Mouse (Mus musculus) adrenal gland, adult (tissue): Measurements from ENCODE around the gene B4galnt3.

Experiments used
- DNase-seq, 2 experiments: peaks; one replicate each; pipeline ENCODE4 v3.0.0; 2022 to 2023; ENCODE audit warnings: low spot score in 1 of 2; ENCODE audit not compliant: inconsistent age in 2 of 2

The B4galnt3 gene

DNA sequence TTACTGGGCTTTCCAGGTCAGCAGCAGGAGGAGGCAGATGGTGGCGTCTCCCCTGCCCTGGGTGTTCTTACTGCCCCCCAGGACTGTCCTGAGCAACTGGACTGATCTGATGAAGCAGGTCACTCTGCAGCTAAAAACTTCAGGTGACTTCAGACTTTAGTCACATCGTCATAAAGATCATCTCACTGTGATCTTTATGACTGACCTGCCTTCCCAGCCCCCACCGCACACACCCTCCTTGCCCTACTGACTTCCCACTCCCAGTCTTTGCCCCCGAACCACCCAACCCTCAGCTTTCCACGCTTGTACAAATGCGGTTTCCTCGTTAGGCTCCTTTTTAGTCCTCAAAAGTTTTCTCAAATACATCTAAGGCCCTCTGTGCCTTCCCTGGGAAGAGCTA is 67.3 kb downstream of the B4galnt3 start:
- DNase-seq: no peak

DNA sequence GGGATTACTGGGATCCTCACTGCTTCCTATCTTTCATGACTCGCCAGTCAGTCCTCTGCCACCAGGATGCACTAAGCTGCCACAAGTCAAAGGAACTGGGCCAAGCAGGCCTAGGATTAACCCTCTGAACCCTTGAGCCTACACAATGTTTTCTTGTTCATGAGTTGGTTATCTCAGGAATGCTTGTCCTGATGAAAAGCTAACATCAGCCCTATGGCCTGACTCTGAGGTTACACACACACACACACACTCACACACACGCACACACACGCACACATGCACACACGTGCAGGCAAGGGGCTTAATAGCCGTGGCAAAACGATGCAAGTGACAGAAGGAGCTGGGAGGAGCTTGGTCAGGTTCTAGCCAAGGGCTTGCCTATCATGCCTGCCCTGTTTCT is 69.0 kb downstream of the B4galnt3 start:
- DNase-seq: no peak

DNA sequence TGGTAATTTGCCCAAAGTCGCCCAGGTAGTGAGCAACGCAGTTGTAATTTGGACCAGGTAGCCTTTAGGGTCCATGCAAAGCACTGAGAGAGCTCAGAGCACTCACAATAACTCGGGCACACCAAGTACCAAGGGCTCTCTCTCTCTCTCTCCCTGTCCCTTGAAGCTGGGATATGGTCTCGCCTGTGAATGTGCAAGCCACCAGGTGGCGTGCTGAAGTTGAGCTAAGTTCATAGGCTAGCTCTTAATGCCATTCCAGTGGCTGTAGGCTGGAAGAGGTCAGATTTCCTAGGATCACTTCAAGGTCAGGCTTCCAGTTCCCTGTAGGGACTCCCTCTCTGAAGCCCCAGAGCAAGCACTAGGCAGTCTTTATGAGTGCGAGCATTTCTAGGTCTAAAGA is 71.7 kb downstream of the B4galnt3 start:
- DNase-seq: peak; percentile 76 to 90

DNA sequence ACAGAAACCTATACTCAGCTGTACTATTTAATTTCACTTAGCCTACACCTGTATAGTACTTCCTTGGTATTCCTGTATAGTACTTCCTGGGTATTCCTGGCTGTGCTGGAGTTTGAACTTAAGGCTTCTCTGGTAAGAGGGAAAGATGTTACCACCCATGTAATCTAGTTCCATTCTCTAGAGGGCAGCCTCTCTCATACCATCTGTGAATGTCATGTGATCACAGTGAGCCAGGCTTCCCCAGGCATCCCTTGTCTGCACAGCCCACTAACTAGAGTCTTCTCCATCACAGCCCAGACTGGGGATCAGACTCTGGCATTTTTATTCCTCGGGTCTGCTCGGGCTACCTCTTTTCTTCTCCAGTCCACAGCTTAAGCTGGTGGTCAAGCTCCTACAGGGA is 75.1 kb downstream of the B4galnt3 start:
- no peak for DNase-seq

DNA sequence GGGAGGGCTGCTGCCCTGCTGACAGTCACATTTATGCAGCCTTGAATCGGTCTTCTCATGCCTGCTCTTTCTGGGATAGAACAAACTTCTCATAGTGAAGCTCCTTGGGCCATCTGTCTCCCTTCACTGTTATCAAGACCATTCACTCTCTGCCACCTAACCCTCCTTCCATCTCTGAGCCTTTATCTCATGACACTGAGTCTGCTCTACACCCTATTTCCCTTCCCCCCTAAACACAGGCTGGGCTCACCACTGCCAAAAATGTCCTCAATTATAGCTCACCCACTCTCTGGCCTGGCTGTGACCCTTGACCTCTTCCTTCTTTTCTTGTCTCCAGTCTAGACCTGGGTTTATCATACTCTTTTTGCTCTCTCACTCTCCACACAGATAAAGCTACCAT is 77.7 kb downstream of the B4galnt3 start:
- DNase-seq: no peak

DNA sequence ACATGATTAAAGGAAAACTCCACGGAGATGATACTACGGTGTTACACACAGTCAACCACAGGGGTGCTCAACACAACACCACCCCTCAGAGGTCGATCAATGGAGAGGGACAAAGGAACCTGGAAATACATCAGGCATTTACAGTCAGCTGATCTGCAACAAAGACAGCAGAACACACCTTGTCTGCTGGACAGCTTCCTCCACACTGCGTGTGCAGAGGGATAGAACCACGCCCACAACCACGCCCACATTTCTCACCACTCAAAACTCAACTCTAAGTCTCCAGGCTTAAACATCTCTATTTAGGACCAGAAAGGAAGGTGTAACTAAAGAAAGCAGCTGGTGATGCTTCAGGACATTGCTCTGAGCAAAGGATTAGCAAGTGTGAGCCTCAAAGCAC is 82.8 kb downstream of the B4galnt3 start:
- no peak for DNase-seq

DNA sequence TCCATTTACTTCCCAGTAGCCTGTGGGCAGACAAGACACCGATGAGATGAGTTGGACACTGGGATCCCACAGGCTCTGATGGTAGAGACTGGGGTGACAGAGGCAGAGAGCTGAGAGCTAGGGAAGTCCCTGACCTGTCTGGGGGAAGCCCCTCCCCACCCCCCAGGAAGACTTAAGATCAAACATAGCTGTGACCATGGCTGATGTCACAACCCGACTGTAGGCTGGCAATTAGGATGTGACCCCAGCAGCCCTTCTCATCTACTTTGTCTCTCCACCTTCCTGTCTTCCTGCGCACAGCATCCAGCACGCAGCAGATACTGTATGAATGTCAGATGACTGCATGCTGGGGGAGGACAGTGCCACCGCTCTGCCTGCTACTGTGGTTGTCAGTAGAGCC is 87.8 kb downstream of the B4galnt3 start:
- DNase-seq: no peak

DNA sequence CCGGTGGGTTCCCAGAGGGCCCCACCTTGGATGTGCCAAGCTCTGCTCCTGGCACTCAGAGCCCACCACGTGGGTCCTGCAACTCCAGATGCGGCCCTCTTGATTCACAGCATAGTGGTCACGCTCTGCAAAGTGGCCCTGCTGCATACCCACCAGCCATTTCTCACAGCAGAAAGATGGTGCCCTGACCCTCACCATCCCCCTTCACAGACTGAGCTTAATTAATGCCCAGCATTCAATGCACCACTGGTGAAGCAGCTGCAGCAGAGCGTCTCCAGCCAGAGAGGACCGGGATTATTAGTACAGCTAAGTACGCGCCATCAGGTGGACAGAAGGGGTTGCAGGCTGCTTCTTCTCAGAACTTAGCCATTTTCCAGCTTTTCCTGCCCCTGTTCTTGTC is 92.0 kb downstream of the B4galnt3 start:
- no peak for DNase-seq

DNA sequence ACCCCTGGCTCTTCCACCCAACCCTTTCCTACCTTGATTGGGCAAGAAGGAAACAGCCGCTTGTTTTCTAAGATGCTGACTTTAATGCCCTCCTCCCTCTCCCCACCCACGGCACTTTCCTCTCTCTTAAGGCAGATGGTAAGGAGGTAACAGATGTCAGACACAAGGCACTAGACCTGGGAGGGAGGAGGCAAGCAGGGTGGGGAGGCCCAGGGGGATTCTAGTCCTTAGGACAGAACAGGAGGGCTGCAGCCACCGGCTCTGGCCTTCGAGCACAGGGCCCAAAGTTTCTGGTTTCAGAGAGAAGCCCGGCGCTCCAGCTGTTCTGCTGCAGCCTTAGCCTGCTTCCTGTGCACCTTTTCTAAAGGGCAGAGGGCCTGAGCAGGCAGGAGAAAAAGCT is 92.4 kb downstream of the B4galnt3 start:
- DNase-seq: no peak

DNA sequence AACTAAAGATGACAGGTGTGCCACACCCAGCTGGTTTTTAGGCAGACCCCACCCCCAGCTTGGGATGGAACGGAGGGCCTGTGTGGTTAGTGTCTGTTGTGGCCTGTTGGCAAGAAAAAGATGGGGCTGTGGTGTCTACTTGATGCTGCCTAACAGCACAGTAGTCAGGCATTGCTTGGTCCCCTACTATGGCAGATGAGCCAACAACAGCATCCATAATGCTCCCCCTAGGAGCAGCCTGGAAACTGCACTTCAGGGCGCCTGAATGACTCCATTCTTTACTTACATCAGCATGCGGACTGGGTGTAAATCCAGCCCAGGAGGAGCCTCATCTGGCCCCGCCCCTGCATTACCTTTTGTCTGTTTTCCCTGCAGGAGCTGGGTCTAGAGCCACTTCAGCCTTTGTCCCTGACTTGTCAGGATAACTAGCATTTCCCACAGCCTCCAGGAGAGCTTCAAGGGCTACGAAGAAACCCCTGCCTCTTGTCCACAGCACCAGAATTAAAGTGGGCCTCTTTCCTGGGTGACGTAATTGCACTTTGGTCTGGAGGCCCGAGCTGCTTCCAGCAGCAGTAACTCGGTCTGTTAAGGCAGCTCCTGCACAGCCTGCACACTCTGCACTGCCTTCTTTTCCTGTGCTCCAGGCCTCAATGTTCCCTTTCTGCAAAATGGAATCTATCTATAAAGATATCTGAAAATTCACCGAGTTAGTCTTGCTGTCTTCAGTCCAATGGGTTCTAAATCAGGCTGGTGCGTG is 94.5 kb downstream of the B4galnt3 start:
- DNase-seq: no peak

DNA sequence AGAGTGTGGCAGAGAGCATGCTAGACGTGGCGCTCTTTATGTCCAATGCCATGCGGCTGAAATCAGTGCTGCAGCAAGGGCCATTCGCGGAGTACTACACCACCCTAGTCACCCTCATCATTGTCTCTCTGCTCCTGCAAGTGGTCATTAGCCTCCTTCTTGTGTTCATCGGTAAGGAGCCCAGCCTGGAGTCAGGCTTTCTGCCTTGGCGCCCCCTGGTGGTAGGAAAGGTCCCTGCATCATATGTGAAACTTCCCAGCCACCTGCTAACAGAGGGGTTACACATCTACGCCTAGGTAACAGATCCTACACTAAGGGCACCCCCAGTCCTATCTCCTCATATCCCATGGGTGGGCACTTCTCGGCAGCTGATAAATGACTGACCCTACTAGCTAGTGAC is 96.4 kb downstream of the B4galnt3 start:
- peak; percentile 68 to 92 for DNase-seq

DNA sequence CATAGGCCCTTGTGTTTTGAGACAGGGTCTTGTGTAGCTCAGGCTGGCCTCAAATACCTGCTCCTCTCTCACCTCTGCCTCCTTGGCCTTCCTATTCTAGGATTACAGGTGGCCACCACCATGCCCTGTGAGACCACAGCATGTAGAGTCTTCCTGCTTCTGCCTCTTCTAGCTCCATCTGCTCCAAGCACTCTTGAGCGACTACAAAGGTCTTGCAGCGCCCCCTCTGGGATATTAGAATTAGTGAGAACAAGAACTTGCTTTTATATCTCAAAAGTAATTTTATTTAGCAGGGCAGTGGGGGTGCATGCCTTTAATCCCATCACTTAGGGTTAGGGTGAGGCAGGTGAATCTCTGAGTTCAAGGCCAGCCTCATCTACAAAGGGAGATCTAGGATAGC is 97.5 kb downstream of the B4galnt3 start:
- peak in 1 of 2 experiments; percentile 58 for DNase-seq

DNA sequence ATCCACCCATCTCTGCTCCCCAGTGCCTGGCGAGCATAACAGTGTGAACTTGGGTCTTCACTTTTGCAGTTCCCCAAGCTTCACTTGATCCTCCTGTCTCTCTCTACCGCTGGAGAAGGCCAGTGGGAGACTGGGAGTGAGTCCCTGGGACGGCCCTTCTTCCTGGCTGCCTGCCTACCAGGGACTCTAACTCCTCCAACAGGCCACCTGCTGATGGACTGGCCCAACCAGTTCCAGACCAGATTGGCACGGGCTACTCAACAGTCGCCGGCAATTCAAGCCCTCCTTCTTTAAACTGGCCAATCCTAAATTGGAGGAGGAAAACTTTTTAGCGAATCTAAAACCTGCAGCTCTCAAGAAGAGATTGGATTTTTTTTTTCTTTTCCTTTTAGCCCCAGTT is 99.4 kb downstream of the B4galnt3 start:
- no peak for DNase-seq

DNA sequence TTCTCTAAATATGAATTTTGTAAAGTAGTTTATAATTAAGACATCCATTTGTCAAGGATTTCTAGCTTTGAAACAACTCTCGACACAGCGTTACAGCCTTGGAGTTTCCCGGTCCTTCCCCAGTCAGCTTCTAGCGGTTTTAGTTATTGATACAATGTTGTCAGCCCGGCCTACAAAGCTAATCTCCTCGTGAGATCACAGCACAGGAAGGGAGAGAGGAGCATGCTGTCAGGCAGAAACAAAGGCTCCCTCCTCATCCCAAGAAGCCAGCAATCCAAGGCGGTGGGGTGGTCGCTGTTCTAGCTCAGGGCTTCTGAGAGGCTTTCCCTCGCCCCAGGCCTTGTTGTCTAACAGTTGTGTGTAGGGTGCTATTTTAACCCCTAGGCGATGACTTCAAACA is 100.1 kb downstream of the B4galnt3 start:
- no peak for DNase-seq

DNA sequence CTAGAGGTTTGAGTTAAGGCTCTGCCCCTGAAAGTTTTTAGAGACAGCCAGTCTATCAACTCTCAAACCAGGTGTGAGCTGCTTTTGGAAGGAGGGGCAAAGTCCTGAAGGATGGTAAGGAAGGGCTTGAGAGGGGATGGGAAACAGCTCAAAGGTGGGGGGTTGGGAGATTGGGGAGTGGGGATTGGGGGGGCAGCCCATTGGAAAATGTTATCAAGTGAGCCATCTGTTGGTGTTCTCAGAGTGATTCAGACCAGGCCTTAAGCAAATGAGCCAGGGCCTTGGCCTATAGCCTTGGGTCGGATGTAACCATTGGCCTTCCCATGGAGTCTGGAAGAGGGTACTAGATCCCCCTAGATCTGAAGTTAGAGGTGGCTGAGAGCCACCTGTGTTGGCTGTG is 100.6 kb downstream of the B4galnt3 start:
- DNase-seq: no peak

DNA sequence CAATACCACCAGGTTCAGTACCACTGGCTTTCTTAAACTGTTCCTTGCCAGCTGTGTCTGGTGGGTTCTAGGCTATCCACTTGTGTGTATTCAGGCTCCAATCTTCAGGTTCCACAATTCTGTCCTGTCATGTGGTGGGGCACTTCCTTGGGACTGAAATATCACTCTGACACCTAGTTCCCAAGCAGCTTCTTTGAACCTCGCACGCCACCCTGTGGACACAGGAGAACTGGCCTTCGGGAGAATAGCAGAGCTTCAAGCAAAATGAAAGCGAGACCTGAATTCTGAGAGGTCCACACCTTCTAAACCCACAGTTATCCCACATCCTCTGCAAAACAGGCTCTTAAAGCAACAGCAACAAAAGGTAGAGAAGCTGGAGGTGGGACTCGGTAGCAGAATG is 101.2 kb downstream of the B4galnt3 start:
- DNase-seq: peak; percentile 86 to 94

DNA sequence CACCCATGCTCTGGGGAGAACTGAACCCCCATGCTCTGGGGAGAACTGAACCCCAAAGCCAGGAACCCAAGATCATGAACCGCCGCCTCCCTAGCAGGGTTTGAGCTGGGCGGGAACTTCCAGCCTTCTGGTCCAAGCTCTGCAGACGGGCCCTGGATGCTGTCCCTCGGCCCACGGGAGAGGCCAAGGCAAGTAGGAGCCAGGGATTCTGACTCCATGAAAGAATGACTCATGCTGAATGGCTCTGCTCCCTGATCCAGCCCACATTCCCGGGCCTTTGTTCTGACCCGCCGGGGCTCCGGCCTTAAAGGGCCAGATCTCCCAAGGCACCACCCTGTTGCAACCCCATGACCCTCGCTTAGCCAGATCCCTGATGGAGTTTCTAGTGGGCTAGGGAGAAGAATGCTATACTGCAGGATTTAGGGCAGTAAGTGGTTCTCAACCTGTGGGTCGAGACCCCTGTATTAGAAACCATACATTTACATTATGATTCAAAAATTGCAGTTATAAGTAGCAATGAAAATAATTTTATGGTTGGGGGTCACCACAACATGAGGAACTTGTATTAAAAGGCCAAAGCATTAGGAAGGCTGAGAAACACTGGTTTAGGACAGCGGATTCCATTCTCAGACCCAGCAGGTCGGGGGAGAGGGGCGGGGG is 102.0 kb downstream of the B4galnt3 start:
- peak; percentile 87 to 95 for DNase-seq

DNA sequence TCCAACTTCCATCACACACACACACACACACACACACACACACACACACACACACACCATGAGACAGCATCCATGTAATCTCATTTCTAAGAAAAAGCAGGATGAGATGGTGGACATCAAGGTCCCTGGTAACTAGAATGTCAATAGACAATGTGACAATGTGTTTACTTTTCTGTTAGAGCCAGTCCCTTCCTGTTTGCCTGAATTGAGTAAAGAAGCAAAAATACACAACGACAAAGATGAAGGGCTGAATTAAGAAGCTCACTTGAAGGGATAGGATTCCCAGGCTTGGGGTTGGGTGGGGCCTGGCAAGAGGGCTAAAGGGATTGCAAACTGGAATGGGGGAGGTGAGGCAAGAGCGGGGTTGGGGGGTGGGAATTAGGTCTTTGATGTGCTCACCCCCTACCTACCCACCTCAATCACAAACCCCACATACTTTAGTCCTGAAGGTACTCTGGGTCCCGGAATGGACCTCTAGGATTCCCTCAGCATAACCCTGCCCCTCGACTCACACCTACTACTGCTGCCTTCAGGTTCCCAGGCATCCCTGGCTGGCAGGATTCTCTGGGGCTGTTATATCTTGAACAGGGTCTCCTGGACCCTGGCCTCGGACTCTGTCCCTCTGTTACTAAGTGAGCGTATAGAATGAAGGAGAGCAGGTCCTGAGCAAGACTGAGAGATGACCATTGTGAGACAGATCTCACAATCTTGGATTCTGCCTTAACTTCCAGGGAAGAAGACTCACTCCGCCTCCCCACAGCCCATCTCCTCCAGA is 102.8 kb downstream of the B4galnt3 start:
- no peak for DNase-seq

DNA sequence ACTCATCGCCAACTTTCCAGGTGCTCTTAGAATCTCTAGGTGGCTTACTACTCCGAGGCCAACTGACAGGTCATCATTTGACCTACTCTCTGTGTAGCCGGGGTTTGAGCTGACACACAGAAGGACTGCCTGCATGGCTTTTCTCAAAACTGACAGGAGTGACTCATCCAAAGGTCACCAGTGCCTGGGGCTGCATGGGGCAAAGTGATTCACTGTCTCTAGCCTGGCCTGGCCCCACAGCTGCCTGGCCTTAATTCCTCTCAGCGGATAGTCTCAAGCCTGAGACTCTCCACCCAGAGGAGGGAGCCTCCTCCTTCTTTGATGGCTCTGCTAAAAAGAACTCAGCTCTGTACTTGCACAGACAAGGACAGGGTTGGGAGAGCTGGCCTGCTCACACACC is 103.4 kb downstream of the B4galnt3 start:
- peak; percentile 88 to 92 for DNase-seq

DNA sequence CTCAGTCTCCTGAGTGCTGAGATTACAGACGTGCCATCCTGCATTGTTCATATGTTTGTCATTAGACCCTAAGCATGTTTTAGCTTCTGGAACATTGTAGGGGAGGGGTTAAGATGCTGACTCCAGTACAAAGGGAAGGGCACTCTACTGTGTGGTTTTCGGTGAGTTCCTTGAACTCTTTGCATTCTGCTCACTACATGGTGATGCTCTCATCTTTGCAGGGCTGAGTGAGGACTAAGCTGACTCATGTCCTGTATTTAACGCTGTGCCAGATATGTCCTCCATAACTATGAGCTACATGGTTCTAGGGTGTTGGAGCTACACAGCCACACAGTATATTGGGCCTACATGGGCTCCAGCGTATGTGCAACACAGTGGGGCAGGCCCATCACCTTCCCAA is 104.0 kb downstream of the B4galnt3 start:
- DNase-seq: peak in 1 of 2 experiments; percentile 16

DNA sequence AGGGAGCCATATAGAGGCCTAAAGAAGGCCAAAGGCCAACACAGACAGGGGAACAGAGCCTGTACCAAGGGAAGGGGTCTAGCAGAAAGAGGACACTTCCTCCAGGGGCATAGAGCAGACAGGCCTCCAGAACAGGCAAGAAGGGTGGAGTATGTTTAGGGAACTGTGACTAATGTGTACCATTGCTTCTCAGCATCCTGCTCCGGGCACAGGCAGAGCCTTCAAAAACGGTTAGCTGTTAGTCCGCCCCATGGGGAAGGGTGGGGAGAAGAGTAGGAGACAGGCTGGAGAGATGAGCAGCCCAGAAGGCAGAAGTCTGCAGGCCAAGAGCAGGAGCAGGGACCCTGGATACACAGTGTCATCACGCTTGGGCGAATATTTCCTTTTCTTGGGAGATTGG is 105.1 kb downstream of the B4galnt3 start:
- peak in 1 of 2 experiments; percentile 46 for DNase-seq
